Mouse (Mus musculus): ENCODE measurements around the gene Slc45a2. TPM values are rescaled to one million over a fixed set of nuclear protein-coding genes. Genes with fewer than 3 reads are reported as not detected.
"Not testable (repeated sequence)": the region's sequence is repeated elsewhere in the genome, so short reads cannot be mapped to it uniquely, and the experiment has no call there.

Gene Slc45a2
- polyA plus RNA-seq, 1 experiment from 2014 or later, result 0.09 TPM

GRCm38 (mm10) chr15:10977151-10977550, 23.4 kb upstream of the Slc45a2 start:
- ATAC-seq (ENCODE audit: low FRiP score), result no peak
- Histone ChIP-seq H3K4me3 (no peak overlapping the region), H3K9ac (no peak overlapping the region), H3K9me3 (no peaks in the 10 kb centered on the region), H3K36me3 (no peaks in the 10 kb centered on the region), H3K27me3 (no peaks in the 10 kb centered on the region), H3K4me2 (no peak overlapping the region), H3K27ac (no peak overlapping the region), H3K4me1 (replicated peaks) (peaks cover 7% of the 10 kb centered on the region)

- H3K9me3 ChIP-seq, result no peaks in the 10 kb centered on the region
- H3K4me3 ChIP-seq, result no peak overlapping the region
- H3K36me3 ChIP-seq, result 0 out of 2 replicates have a peak, but pooled peaks cover 4% of the 10 kb centered on the region
- H3K4me1 ChIP-seq (replicated peaks), result peaks cover 12% of the 10 kb centered on the region
- no peaks in the 10 kb centered on the region for H3K27me3 ChIP-seq
- H3K27ac ChIP-seq, result no peak overlapping the region
- H3K9ac ChIP-seq, result 0 out of 2 replicates have a peak overlapping the region, but pooled peaks have one; percentile 81
- H3K4me2 ChIP-seq, result peak overlapping the region; percentile 61
- 64% methylated on average over 2 of the region's 2 CpGs for WGBS
- no peak for ATAC-seq (ENCODE audit: low FRiP score)
Measured at GRCm38 (mm10) chr15:10980712-10981111, 19.8 kb upstream of the Slc45a2 start.

- Histone ChIP-seq H3K27me3 (no peaks in the 10 kb centered on the region), H3K9me3 (no peaks in the 10 kb centered on the region), H3K27ac (peak within 1 kb of the TSS; percentile 94), H3K9ac (peak within 1 kb of the TSS; percentile 81), H3K4me2 (peak within 1 kb of the TSS; percentile 61), H3K4me1 (replicated peaks) (peaks cover 12% of the 10 kb centered on the region), H3K36me3 (0 out of 2 replicates have a peak, but pooled peaks cover 4% of the 10 kb centered on the region), H3K4me3 (peak within 1 kb of the TSS; percentile 67)
- WGBS, result under 1% methylated on average over 52 of the region's 52 CpGs
- ATAC-seq (ENCODE audit: low FRiP score), result peak; percentile 100
Measured at GRCm38 (mm10) chr15:10981377-10982063, 19.0 kb upstream of the Slc45a2 start, which contains the start of gene Amacr. Amacr (plus strand) TSS chr15:10981756.

- Histone ChIP-seq H3K27me3 (no peaks in the 10 kb centered on the region), H3K9ac (peak overlapping the region; percentile 81), H3K4me2 (peak overlapping the region; percentile 61), H3K9me3 (no peaks in the 10 kb centered on the region), H3K4me3 (peak overlapping the region; percentile 67), H3K36me3 (peaks cover 7% of the 10 kb centered on the region; the same call in 1 of the 2 replicates), H3K27ac (peak overlapping the region; percentile 94), H3K4me1 (replicated peaks) (peaks cover 12% of the 10 kb centered on the region)
- ATAC-seq (ENCODE audit: low FRiP score), result peak; percentile 58
- 7% methylated on average over 6 of the region's 6 CpGs for WGBS
Measured at GRCm38 (mm10) chr15:10982064-10982435, 18.5 kb upstream of the Slc45a2 start.

- ATAC-seq (ENCODE audit: low FRiP score), result no peak
- Histone ChIP-seq H3K4me3 (no peak overlapping the region), H3K4me1 (replicated peaks) (peaks cover 12% of the 10 kb centered on the region), H3K9ac (no peak overlapping the region), H3K27ac (no peak overlapping the region), H3K36me3 (peaks cover 19% of the 10 kb centered on the region), H3K27me3 (no peaks in the 10 kb centered on the region), H3K9me3 (no peaks in the 10 kb centered on the region), H3K4me2 (no peak overlapping the region)
- 89% methylated on average over 6 of the region's 6 CpGs for WGBS
Measured at GRCm38 (mm10) chr15:10985756-10986155, 14.8 kb upstream of the Slc45a2 start.

- H3K36me3 ChIP-seq, result peaks cover 19% of the 10 kb centered on the region
- not testable (repeated sequence) for H3K4me1 ChIP-seq (replicated peaks); H3K9ac ChIP-seq; ATAC-seq (ENCODE audit: low FRiP score); H3K27me3 ChIP-seq; H3K4me3 ChIP-seq; H3K9me3 ChIP-seq; H3K27ac ChIP-seq; H3K4me2 ChIP-seq
- 73% methylated on average over 2 of the region's 2 CpGs for WGBS
Measured at GRCm38 (mm10) chr15:10986477-10986876, 14.0 kb upstream of the Slc45a2 start.

GRCm38 (mm10) chr15:10990411-10990810, 10.1 kb upstream of the Slc45a2 start:
- peaks cover 20% of the 10 kb centered on the region for H3K36me3 ChIP-seq
- H3K4me1 ChIP-seq (replicated peaks), result no peaks in the 10 kb centered on the region
- no peak overlapping the region for H3K4me3 ChIP-seq
- H3K9me3 ChIP-seq, result no peaks in the 10 kb centered on the region
- H3K27me3 ChIP-seq, result no peaks in the 10 kb centered on the region
- 62% methylated on average over 2 of the region's 2 CpGs for WGBS
- no peak overlapping the region for H3K4me2 ChIP-seq
- H3K9ac ChIP-seq, result no peak overlapping the region
- H3K27ac ChIP-seq, result no peak overlapping the region
- ATAC-seq (ENCODE audit: low FRiP score), result no peak

GRCm38 (mm10) chr15:10991566-10991965, 9.0 kb upstream of the Slc45a2 start:
- no peak overlapping the region for H3K4me2 ChIP-seq
- H3K27ac ChIP-seq, result no peak overlapping the region
- H3K4me1 ChIP-seq (replicated peaks), result no peaks in the 10 kb centered on the region
- no peaks in the 10 kb centered on the region for H3K27me3 ChIP-seq
- no peak overlapping the region for H3K9ac ChIP-seq
- peaks cover 25% of the 10 kb centered on the region for H3K36me3 ChIP-seq
- no peaks in the 10 kb centered on the region for H3K9me3 ChIP-seq
- no peak for ATAC-seq (ENCODE audit: low FRiP score)
- WGBS, result 100% methylated on average over 1 of the region's 1 CpGs
- H3K4me3 ChIP-seq, result no peak overlapping the region

- H3K36me3 ChIP-seq, result peaks cover 9% of the 10 kb centered on the region; the same call in 1 of the 2 replicates
- no peak overlapping the region for H3K4me3 ChIP-seq
- no peak overlapping the region for H3K4me2 ChIP-seq
- no peaks in the 10 kb centered on the region for H3K9me3 ChIP-seq
- H3K27ac ChIP-seq, result no peak overlapping the region
- WGBS, result 63% methylated on average over 5 of the region's 5 CpGs
- H3K9ac ChIP-seq, result no peak overlapping the region
- H3K4me1 ChIP-seq (replicated peaks), result no peaks in the 10 kb centered on the region
- H3K27me3 ChIP-seq, result no peaks in the 10 kb centered on the region
- peak; percentile 59; the same call in 1 of the 2 replicates for ATAC-seq (ENCODE audit: low FRiP score)
Measured at GRCm38 (mm10) chr15:10999832-11000231, 689 bp upstream of the Slc45a2 start.

GRCm38 (mm10) chr15:11003791-11004190, 3.3 kb downstream of the Slc45a2 start:
- H3K36me3 ChIP-seq, result no peaks in the 10 kb centered on the region
- H3K9ac ChIP-seq, result no peak overlapping the region
- no peak for ATAC-seq (ENCODE audit: low FRiP score)
- WGBS, result 92% methylated on average over 4 of the region's 4 CpGs
- no peaks in the 10 kb centered on the region for H3K9me3 ChIP-seq
- H3K4me3 ChIP-seq, result no peak overlapping the region
- H3K27ac ChIP-seq, result no peak overlapping the region
- no peaks in the 10 kb centered on the region for H3K4me1 ChIP-seq (replicated peaks)
- H3K4me2 ChIP-seq, result no peak overlapping the region
- H3K27me3 ChIP-seq, result no peaks in the 10 kb centered on the region

GRCm38 (mm10) chr15:11004646-11005045, 4.1 kb downstream of the Slc45a2 start:
- 84% methylated on average over 6 of the region's 6 CpGs for WGBS
- H3K27me3 ChIP-seq, result no peaks in the 10 kb centered on the region
- H3K9me3 ChIP-seq, result no peaks in the 10 kb centered on the region
- no peak for ATAC-seq (ENCODE audit: low FRiP score)
- no peak overlapping the region for H3K4me3 ChIP-seq
- H3K4me1 ChIP-seq (replicated peaks), result no peaks in the 10 kb centered on the region
- H3K36me3 ChIP-seq, result no peaks in the 10 kb centered on the region
- no peak overlapping the region for H3K4me2 ChIP-seq
- no peak overlapping the region for H3K27ac ChIP-seq
- no peak overlapping the region for H3K9ac ChIP-seq

- Histone ChIP-seq H3K27ac (no peak overlapping the region), H3K9ac (no peak overlapping the region), H3K4me2 (no peak overlapping the region), H3K9me3 (no peaks in the 10 kb centered on the region), H3K36me3 (no peaks in the 10 kb centered on the region), H3K4me3 (no peak overlapping the region), H3K4me1 (replicated peaks) (no peaks in the 10 kb centered on the region), H3K27me3 (no peaks in the 10 kb centered on the region)
- no peak for ATAC-seq (ENCODE audit: low FRiP score)
- 32% methylated on average over 5 of the region's 5 CpGs for WGBS
Measured at GRCm38 (mm10) chr15:11008756-11009155, 8.2 kb downstream of the Slc45a2 start.

GRCm38 (mm10) chr15:11010976-11011548, 10.5 kb downstream of the Slc45a2 start:
- 94% methylated on average over 11 of the region's 11 CpGs for WGBS
- no peaks in the 10 kb centered on the region for H3K4me1 ChIP-seq (replicated peaks)

More at GRCm38 (mm10) chr15:11010976-11011548, 10.5 kb downstream of the Slc45a2 start:
- ATAC-seq (ENCODE audit: low FRiP score), result no peak
- H3K9ac ChIP-seq, result no peak overlapping the region
- no peak overlapping the region for H3K4me3 ChIP-seq
- no peak overlapping the region for H3K4me2 ChIP-seq
- H3K36me3 ChIP-seq, result no peaks in the 10 kb centered on the region
- no peaks in the 10 kb centered on the region for H3K27me3 ChIP-seq
- H3K27ac ChIP-seq, result no peak overlapping the region
- no peaks in the 10 kb centered on the region for H3K9me3 ChIP-seq

Data from hindbrain, embryonic 13.5 days (tissue).